ENCODE assay signal across 17 mouse cellular contexts in the genomic region with DNA sequence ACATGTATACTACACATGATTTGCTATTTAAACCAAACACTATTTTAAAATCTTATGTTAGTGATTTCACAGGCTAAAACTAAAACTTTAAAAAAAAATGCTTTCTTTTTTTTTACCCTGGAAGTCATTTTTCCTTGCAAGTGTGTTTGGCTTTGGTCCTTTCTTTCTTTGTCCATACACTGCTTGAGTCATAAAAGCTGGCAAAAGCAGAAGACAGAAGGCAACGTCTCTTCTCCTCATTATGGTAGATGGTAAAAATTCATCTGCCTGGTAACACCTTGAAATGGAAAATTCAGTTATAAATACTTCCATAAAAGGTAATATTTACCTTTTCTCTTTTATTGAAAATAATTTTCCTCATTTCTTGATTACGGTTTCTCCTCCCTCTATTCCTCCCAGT.
"Had no signal": no experiment of that assay in that cellular context is flagged by ENCODE, and none has a peak within 500 bp of the region (broad histone marks: within the 10 kb centered on the region; RNA-seq: fewer than 3 reads in every experiment).

No protein-coding gene starts in this region.

- ATAC-seq: liver, embryonic 12.5 days; liver, postnatal 0 days; lung, postnatal 0 days; midbrain, embryonic 13.5 days; midbrain, embryonic 15.5 days; midbrain, embryonic 16.5 days had no signal

- DNase-seq: left cerebral cortex, postnatal 4 days; liver; liver, embryonic 13.5 days; liver, postnatal 0 days; lung, adult 18-20 months; lung, adult 2 months; lung, embryonic 14.5 days; lung, postnatal 10 days; lung, postnatal 14 days; lung, postnatal 36 days; lung, postnatal 4 days; midbrain, embryonic 14.5 days had no signal
